Mouse (Mus musculus): ENCODE results near the gene Rpgrip1l. TPM values are rescaled to one million over a fixed set of nuclear protein-coding genes. Genes with fewer than 3 reads are reported as not detected.

Rpgrip1l gene
- 4.7 TPM for polyA plus RNA-seq (2014; fragmentation: Illumina TruSeq; extraction: RNeasy Lipid Tissue Mini Kit (QIAGEN cat#74804); ENCODE audit: low replicate concordance)

GRCm38 (mm10) chr8:91312835-91313832, at the start of gene Rpgrip1l, which contains the start of gene Fto:
TSS of gene Rpgrip1l (minus strand) at chr8:91313262.
TSS of gene Fto (plus strand) at chr8:91313525.

GRCm38 (mm10) chr8:91199876-91200275, 113.2 kb downstream of the Rpgrip1l start, which contains the start of gene Aktip:
TSS of gene Aktip (minus strand) at chr8:91199976.

Other genes starting within 250 kb of the Rpgrip1l start
- 51.0 TPM for gene Rbl2, start 243.2 kb downstream of the Rpgrip1l start, polyA plus RNA-seq (2014; fragmentation: Illumina TruSeq; extraction: RNeasy Lipid Tissue Mini Kit (QIAGEN cat#74804); ENCODE audit: low replicate concordance)
- 67.9 TPM for gene Aktip, start 113.3 kb downstream of the Rpgrip1l start, polyA plus RNA-seq (2014; fragmentation: Illumina TruSeq; extraction: RNeasy Lipid Tissue Mini Kit (QIAGEN cat#74804); ENCODE audit: low replicate concordance)
- gene Fto, start 263 bp upstream of the Rpgrip1l start, polyA plus RNA-seq (2014; fragmentation: Illumina TruSeq; extraction: RNeasy Lipid Tissue Mini Kit (QIAGEN cat#74804); ENCODE audit: low replicate concordance): 13.4 TPM